Mouse (Mus musculus) cerebellum, adult 11 months (tissue): ENCODE measurements around the gene Pip4k2b.

Source experiments
- DNase-seq: peaks from one replicate; pipeline ENCODE4 v3.0.0; 2022

Pip4k2b gene

GRCm38 (mm10) chr11:97689861-97690260 lies 54.6 kb downstream of the Pip4k2b start:
- DNase-seq = no peak

GRCm38 (mm10) chr11:97687061-97687460 lies 57.4 kb downstream of the Pip4k2b start:
- no peak for DNase-seq

- no peak for DNase-seq
These were observed 58.1 kb downstream of the Pip4k2b start for GRCm38 (mm10) chr11:97686322-97686908.

GRCm38 (mm10) chr11:97685613-97686321 lies 58.7 kb downstream of the Pip4k2b start, which contains the start of gene Cisd3:
TSS of gene Cisd3 (plus strand) at chr11:97685826.
- DNase-seq = peak; percentile 92

GRCm38 (mm10) chr11:97684766-97685165 lies 59.7 kb downstream of the Pip4k2b start:
- no peak for DNase-seq

GRCm38 (mm10) chr11:97684063-97684680 lies 60.3 kb downstream of the Pip4k2b start:
- DNase-seq = no peak

GRCm38 (mm10) chr11:97682504-97683055 lies 61.9 kb downstream of the Pip4k2b start:
- DNase-seq = no peak

- DNase-seq = no peak
These were observed 64.1 kb downstream of the Pip4k2b start for GRCm38 (mm10) chr11:97680430-97680829.

- no peak for DNase-seq
These were observed 66.2 kb downstream of the Pip4k2b start for GRCm38 (mm10) chr11:97678301-97678700.

- no peak for DNase-seq
These were observed 66.7 kb downstream of the Pip4k2b start for GRCm38 (mm10) chr11:97677842-97678241.

- no peak for DNase-seq
These were observed 67.1 kb downstream of the Pip4k2b start for GRCm38 (mm10) chr11:97677381-97677780.

- DNase-seq = no peak
These were observed 68.3 kb downstream of the Pip4k2b start for GRCm38 (mm10) chr11:97676050-97676754.

GRCm38 (mm10) chr11:97673148-97673547 lies 71.4 kb downstream of the Pip4k2b start:
- no peak for DNase-seq

- DNase-seq = no peak
These were observed 73.4 kb downstream of the Pip4k2b start for GRCm38 (mm10) chr11:97671177-97671527.

GRCm38 (mm10) chr11:97670234-97671176 lies 74.0 kb downstream of the Pip4k2b start:
- DNase-seq = no peak

GRCm38 (mm10) chr11:97669829-97670228 lies 74.7 kb downstream of the Pip4k2b start:
- no peak for DNase-seq

- no peak for DNase-seq
These were observed 75.2 kb downstream of the Pip4k2b start for GRCm38 (mm10) chr11:97669268-97669667.

GRCm38 (mm10) chr11:97668160-97668559 lies 76.3 kb downstream of the Pip4k2b start:
- DNase-seq = no peak

- no peak for DNase-seq
These were observed 77.7 kb downstream of the Pip4k2b start for GRCm38 (mm10) chr11:97666794-97667193.

- DNase-seq = no peak
These were observed 78.3 kb downstream of the Pip4k2b start for GRCm38 (mm10) chr11:97666221-97666620.

GRCm38 (mm10) chr11:97665431-97665830 lies 79.1 kb downstream of the Pip4k2b start:
- no peak for DNase-seq
